Mouse (Mus musculus) layer of hippocampus, adult 18-20 months (tissue): ENCODE measurements around the gene Padi1. TPM values are rescaled to one million over a fixed set of nuclear protein-coding genes. Genes with fewer than 3 reads are reported as not detected.

Experiments used
- DNase-seq, 2 experiments: peaks; one replicate each; pipeline ENCODE4 v3.0.0; 2022; ENCODE audit warnings: low spot score in 2 of 2
- total RNA-seq, 2 experiments: library from RNA; stranded (reverse); gene quantifications; 2 replicates each; pipeline ENCODE4 v1.2.3; 2021

Padi1 gene
- total RNA-seq, 2 experiments from 2014 or later = not detected

DNA sequence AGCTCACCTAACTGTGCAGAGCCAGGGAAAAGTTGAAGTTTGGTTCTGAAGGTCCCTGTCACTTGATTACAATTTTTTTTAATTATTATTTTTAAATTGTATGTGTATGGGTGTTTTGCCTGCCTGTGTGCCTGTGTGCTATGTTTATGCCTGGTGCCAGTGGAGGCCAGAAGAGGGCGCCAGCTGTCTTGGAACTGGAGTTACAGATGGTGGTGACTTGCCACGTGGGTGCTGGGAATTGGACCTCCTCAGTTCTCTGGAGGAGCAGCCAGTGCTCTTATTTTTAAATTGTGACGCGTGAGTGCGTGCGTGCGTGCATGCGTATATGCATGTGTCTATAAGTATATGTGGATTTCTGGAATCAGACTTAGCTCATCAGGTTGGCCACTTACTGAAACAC is 28.2 kb downstream of the Padi1 start:
- DNase-seq = no peak

DNA sequence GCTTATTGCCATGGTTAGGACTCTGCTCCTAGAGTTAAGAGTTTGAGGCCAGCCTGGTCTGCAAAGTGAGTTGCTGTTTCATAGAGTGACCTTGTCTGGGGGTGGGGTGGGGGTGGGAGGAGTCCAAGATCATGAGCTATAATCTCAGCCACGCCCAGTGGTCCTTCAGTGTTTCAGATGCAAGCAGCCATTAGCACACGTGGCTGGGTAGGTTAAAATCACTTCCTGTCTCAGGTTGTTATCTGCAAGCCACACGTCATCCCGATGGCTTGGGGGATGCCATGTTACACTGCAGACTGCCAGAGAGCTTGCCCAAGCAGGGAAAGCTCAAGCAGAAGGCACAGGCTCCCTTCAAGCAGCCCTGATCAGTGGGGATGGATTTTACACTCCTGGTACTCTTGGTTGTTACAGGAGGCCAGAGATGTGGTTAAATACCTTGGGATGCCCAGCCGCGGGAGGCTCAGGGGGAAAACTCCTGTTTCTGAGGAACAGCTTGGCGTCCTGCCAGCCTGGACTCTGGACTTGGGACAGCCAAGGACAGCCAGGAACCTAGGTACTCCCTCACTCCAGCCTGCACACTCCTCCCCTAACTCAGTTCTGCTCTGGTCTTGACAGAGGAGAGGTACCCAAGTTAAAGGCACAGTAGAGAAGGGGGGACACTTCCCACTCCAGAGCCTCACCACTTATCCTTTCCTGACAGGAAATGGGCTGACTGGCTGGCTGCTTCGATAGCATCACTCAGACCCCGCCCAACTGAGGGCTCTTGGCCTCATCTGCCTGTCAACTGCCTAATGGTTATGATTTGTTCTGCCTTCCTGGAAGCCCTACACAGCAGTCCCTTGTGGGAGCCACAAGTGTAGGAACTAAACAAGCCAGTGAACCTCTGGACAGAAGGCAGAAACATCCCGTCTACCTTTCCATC is 29.3 kb downstream of the Padi1 start:
- DNase-seq = no peak

DNA sequence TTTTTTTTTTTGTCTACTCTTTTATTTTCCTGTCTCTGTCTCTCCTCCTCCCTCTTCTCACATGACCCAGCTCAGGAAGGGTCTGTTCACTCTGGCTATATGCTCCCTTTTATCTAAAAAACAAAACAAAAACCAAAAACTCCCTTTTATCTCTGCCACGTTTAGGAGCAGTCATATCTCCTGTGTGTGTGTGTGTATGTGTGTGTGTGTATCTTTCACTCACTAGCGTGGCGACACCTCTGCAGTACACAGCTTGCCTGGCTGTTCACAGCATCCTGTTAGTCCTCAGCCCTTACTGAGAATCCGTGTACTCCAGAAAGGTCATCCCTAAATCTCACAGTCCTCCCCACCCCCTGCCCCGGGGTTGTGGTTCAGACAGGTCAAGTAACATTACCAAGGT is 30.1 kb downstream of the Padi1 start:
- no peak for DNase-seq

DNA sequence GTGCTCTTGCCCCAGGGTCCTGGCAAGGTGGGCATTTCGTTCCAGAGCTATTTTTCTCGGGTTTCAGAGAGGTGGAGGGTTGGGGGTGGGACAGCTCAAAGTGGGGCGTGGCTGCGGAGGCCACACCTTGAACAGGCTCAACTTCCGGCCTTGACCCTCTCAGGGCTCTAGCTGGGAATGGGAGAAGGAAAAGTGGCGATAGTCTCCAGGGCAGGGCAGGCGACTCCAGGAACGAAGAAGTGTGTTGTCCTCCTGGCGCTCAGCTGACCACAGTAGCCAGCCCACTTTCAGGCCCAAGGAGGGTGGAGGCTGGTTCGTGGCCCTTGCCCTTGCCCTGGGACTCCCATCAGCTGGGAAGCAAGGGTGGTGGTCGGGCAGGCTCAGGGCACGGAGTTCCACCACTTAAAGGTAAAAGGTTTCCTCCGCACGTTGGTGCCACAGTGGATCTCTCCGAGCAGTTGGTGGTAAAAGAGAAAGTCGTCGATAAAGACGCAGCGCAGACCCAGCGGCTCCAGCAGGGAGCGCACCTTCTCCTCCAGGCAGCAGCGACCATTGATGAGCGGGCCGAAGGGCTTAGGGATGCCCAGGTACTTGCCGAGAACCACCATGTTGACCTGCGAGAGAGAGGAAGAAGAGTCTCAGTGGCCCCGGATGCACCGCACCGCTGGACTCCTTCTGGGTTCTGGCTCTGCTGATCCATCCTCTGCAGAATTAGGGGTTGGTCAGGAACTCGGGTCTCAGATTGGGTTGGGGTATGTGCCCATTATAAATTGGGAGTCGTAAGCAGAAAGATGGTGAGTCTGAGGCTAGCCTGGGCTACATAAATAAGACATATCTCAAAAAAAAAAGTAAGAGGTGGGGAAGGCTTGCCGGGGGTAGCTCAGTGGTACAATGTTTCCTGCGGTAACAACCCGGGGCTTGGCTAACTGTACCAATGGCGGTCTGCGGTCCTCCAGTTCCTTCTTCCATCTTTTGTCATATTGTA is 31.0 kb downstream of the Padi1 start:
- peak in 1 of 2 experiments; percentile 15 for DNase-seq

DNA sequence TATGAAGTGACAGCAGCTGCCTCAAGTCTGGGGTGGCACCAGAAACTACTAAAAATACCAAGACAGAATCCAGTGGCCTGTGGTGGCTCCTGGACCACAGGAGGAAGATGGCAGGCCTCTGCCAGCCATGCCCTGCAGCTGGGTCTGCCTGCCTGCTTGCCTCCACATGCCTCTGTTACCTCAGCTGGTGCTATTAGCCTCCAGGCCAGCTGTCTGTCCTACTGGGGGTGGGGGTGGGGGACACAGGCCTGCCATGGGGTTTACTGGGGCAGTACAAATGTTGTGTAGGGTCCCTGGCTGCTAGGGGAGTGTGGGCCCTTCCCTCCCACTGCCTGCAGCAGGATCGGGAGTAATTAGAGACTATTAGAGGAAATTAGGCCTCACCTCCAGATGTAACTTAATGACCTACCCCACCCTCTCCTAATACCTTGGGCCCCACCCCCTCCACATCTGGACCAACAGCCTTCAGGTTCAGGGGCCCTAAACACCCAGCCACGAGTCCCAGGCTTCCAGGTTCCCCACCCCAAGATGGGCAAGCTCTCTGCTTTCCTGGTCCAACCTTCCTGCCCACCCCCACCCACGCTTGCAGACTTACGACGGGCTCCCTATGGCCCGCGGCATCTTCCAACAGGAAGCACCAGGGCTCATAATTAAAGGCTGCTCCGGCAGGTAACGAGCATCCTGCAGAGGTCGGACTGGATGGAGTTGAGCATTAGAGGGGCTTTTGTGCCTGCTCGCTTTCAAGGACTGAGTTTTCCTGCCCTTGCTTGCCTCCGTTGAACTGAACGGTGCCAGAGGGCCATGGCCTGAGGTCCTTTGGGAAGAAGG is 32.0 kb downstream of the Padi1 start:
- DNase-seq = no peak

DNA sequence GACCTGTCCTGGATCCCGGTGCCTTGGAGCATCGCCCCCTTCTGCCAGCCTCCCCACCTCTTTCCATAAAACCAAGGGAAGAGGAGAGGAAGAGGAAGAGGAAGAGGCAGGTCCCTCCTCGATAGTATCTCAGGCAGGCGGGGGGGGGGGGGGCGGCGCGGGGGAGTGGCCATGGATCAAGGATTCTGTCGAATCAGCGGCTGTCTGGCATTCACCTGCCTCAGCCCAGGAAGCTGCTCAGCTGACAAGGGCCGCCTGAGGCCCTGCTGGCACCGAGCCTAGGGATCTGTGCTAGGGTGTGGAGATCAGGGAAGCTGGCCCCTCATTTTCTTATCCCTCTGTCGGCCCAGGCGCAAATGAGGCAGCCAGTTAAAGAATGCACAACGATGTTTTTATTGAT is 33.0 kb downstream of the Padi1 start:
- DNase-seq = no peak

DNA sequence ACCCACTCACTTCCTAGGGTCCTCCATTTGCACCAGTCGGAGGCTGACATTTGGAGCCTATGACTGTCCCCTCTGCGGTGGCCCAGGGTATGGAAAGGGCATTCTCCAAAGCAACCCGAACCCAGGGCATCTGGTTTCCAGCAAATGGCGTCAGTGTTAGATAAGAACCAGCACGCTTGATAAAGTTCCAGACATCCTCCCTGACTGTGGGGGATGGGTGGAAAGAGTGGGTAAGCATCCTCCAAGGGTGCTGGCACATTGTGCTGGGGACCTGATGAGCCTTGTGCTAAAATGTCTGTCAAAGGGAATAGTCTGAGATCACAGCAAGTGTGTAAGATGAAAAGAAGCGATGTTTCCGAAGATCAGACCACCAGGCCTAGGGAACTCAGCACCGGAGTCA is 33.4 kb downstream of the Padi1 start:
- DNase-seq = no peak

DNA sequence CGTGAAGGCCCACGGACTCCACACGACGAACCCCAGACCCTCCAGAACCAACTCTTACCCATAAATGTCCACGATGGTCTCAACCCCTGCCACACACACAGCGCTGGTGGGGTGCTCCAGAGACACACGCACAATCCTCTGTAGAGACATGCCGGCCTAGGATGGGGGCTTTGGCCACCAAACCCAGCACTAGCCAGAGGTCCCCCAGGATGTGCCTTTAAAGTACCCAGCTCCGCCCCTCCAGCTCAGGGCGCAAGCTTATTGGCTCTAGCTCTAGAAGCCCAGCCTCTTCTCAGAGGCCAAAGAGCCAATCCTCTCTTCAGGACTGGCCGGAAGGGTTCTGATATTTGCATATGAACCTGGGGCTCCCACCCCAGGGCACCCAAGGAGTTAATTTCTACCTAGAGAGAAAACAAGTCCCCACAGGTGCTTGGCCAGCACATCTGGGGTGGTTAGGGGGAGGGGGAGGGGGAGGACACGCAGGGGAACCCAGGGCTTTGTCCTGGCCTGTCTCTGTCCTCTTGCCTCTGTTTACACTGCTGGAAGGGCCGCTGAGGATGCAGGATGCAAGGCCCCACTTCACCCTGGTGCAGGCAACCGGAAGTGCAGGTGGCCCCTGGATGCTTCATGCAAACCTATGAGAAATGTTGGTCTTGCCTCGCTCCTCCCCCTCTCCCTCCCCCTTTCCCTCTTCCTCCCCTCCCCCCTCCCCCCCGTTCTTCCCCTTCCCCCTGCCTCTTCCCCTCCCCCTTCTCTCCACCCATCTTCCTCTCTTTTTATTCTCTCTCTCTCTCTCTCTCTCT is 34.9 kb downstream of the Padi1 start, which contains the start of gene Padi3:
Gene Padi3 (minus strand): TSS at position 191 of the 803 bp plus-strand sequence.
- no peak for DNase-seq

DNA sequence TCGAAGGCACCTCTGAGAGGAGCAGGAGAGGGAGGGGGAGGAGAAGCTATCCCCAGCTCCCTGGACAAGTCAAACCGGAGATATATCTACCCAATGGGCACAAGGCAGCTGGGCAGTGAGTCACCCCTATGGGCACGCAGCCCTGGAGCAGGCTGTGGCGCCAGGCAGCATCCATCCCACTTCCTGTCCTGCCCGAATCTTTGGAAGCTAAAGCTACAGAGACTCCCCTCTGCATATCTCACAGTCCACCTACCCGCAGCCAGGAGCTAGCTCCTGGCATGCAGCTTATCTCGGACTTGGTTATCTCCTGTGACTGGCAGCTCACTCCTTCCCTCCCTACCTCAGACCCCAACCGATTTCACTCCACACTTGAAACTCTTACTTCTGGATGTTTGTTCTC is 36.5 kb downstream of the Padi1 start:
- DNase-seq = no peak

DNA sequence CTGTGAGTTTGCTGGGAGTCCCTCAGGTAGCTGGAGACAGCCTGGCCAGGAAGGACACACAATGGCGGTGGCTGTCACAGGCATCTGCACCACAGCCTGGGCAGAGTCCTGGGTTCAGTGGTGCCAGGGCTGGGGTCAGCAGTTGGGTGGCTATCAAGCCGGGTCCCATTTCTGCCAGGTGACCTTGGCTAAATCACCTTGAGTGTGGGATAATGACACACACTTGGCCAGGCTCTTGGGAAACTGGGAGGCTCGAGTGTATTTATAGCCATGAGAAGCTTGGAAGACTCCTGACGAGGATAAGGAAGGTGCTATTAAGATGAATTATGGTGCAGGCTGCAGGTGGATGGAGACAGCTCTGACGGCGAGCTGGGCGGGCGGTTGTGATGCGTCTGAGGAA is 41.0 kb downstream of the Padi1 start:
- no peak for DNase-seq

DNA sequence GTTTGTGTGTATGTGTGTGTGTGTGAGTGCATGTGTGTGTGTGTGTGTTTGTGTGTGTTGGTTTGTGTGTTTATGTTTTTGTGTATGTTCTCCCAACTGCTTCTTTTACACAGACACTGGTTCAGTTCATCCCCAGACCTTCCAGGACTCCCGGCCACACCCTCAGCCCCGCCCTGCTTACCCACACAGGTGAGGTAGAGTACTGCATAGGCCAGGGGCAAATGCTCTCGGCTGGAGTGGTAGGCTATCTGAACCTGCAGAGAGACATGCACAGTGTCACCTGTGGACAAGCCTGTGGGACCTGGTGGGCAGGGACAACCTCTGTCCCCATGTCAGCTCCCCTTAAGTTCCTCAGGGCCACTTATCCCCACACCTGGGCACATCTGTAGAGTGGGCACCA is 44.2 kb downstream of the Padi1 start:
- DNase-seq = no peak

DNA sequence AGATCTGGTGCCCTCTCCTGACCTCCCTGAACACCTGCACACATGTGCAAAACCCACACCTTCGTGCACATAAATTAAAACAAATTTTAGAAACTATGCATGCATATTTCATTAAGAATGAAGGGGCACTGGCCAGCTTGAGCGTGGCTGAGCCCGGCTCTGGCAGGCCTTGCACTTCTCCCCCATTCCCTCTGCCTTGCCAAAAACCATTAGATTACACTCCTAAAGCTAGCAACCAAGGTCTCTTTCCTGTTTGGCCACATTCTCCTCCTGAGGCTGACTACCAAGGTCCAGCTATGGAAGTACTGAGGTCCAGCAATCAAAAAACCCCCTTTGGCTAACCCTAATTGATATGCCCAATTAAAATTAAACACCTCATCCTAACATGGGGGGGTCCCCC is 48.8 kb downstream of the Padi1 start:
- DNase-seq = no peak

DNA sequence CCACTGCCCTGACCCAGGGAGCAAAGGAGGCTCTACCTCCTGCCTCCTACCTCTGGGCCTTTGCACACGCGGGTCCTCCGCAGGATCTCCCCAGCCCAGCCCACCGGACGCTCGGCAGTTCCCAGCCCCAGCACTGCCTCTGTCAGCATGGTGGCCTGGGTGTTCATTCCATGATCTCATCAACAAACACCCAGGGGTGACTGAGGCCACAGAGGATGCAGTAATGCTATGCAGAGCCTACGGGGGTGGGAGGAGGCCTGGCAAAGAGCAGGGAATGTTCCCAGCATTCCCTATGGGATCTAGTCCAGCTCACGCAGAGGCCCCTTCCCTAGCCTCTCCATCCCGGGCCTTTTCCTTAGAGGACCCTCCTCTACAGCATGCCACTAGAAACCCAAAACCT is 50.9 kb downstream of the Padi1 start:
- DNase-seq = no peak

DNA sequence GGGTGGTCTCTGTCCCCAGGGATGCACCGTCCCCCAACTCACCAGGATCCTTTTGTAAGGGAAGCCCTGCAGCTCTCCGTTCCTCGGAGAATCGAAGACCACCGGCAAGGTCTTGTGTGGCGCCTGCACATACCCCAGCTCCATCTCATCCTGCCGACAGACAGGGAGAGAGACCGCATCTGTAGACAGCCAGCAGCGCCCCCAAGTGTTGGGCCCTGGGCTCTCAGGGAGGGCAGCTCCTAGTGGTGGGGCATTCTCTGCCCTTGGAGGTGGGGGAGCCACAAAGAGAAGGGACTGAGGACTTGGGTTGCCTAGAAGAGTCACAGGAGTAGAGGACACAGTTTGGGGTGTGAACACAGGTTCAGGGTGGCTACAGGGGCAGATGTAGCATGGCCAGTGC is 51.8 kb downstream of the Padi1 start:
- no peak for DNase-seq

DNA sequence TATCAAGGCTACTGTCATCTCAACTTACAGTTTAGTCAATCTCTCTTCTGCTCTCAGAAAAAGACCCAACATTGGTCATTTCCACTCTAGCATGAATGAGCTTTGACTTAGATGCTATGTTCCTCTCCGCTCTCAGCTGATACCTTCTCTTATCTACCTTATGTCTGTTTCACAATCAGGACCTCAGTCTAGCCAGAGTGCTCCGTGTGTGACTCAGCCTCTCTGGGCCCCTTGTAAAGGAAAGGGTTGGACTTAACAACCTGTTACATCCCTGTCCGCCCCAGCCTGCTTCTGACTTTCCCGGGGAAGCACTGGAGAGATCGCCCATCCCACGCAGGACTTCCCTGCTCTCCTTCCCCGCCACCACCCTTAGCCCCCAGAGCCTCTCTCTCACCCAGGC is 53.0 kb downstream of the Padi1 start:
- no peak for DNase-seq

DNA sequence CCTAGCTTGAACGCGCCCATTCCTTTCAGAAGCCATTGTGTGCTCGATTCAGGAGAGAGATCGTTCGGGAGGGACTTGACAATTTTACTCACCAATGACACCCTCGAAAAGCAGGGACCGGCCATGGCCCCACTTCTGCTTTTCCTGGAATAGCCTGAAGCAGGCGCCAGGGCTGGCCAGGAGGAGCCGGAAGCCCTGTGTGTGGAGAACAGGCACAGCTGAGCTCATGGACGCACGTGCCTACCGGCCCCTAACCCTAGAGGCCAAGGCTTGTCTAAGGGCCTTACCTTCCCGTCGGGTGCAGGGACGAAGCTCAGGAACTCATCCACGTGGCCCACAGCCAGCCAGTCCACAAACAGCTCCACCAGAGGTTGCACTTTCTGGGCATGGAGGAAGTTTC is 54.5 kb downstream of the Padi1 start:
- no peak for DNase-seq

DNA sequence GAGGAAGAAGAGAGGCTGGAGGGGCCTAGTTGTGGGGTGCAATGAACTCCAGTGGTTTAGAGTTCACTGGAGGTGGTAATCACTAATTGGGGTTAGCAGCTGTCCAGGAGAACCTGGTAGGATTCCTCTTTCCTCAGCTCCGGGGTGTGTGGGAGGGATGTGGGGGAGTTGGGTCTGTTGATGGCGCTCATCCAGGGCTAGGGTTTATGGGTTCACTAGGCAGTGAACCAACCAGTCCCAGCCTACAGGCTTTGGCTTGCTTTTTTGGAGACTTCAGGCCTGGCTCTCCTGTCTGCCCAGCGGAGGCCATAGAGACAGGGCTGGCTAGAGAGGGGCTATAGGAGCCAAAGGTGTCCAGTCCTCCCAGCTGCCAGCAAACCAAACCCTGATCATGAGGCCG is 55.6 kb downstream of the Padi1 start:
- DNase-seq = no peak

DNA sequence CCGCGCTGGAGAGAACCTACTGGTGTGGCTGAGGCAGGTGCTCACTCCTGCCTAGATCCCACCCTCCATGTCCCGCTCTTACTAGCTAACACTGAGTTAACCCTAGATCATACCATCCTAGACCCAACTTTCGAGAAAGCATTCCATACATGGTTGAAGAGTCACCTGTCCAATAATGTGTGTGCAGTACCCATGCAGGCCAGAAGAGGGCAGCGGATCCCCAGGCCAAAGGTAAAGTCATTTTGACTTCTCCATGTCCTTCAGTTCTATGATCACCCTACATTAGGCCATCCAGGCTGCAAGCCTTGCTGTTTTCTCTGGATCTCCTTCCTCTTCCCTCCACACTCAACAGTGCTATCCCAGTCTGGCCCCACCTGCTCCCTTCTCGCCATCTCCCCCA is 56.6 kb downstream of the Padi1 start:
- peak in 1 of 2 experiments; percentile 47 for DNase-seq

DNA sequence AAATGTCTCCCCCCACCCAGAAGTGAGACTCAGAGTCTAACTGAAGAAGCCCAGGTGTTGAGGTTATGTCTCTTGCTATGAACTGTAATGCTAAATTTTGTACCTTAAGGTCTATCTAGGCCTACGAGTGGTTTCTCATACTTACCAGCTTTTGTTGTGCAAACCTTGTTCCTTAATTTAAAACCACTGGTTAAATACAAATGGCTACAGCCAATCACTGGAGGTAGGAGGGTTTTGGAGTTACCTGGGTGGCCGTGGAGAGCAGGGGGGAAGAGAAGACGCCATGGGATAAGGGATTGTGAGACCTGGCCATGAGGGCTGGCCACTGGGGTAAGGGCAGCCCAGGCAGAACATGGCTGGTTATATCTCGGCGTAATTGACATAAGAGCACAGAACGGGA is 57.3 kb downstream of the Padi1 start:
- DNase-seq = no peak

DNA sequence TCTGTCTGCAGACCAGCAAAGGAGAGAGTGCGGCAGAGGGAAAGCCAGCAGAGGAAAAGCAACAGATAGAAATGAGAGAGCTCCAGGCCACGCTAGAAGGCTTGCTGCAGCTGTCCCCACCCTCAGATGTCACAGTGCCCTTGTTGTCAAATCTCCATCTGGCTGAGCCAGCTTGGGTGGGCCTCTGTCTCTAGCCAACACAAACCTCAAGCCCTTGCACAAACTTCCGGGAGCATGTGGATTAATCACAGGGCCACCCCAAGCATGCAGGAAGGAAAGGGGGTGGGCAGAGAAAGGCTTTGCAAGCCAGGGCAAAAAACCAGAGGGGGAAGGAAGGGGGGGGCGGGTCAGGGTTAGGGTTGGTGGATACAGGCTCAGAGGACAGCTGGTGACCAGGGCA is 58.2 kb downstream of the Padi1 start:
- DNase-seq = no peak
